ENCODE assay signal across 13 mouse cellular contexts in the genomic region with DNA sequence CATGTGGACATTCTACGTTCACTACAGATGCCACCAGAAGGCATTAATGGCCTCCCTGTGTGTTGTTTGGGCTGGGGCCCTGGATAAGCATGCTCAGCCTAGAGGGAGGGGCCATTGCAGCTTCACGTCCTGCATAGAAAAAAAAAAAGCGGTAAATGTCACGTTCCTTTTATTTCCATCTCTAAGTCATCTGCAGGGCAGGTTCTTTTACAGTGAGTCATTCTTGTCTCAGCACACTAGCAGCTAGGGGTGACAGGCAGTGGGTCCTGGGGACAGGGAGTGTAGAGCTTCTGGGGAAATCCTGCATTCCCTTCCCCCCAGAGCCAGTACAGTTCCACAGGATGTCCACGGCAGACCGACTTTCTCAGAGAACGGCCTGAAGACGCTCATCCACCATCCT. TPM values are rescaled to one million over a fixed set of nuclear protein-coding genes. Genes with fewer than 3 reads are reported as not detected.
DNase-seq lines count a peak whose midpoint lies in the region; ATAC-seq and TF ChIP-seq lines count a peak whose summit lies in the region.
"Had no signal": no experiment of that assay in that cellular context is flagged by ENCODE, and none has a peak within 500 bp of the region (broad histone marks: within the 10 kb centered on the region; RNA-seq: fewer than 3 reads in every experiment).

No protein-coding gene starts in this region.

- ATAC-seq in kidney, embryonic 16.5 days (ENCODE audit: low FRiP score, low TSS enrichment): no peak
- ATAC-seq in kidney, embryonic 14.5 days (ENCODE audit: low FRiP score, low TSS enrichment): no peak
- peak; percentile 72 for ATAC-seq in activated CD4-positive, CD25-positive, alpha-beta regulatory T cell, adult 4 months
- no peak for ATAC-seq in stomach, postnatal 0 days (ENCODE audit: low FRiP score, low TSS enrichment)
- ATAC-seq in intestine, embryonic 16.5 days: no peak

- H3K4me2 ChIP-seq in kidney, embryonic 16.5 days (replicated peaks; ENCODE audit: low read depth, low read length): no peak overlapping the region
- no peak overlapping the region for H3K4me2 ChIP-seq in kidney, embryonic 14.5 days (replicated peaks; ENCODE audit: low read depth, low read length)
- H3K4me2 ChIP-seq in stomach, postnatal 0 days (replicated peaks; ENCODE audit: low read depth): no peak overlapping the region
- no peak overlapping the region for H3K4me2 ChIP-seq in intestine, embryonic 16.5 days (ENCODE audit: low read depth, low read length)
- H3K4me2 ChIP-seq: midbrain, embryonic 12.5 days had no signal

- no peaks in the 10 kb centered on the region for H3K36me3 ChIP-seq in kidney, embryonic 16.5 days (ENCODE audit: insufficient read depth, low read length)
- H3K36me3 ChIP-seq in kidney, embryonic 14.5 days (ENCODE audit: control insufficient read depth, insufficient read depth, low read length): peaks cover 9% of the 10 kb centered on the region
- H3K36me3 ChIP-seq in stomach, postnatal 0 days (ENCODE audit: control insufficient read depth, insufficient read depth, low read length): peaks cover 9% of the 10 kb centered on the region; the same call in 1 of the 2 replicates
- H3K36me3 ChIP-seq in intestine, embryonic 16.5 days (ENCODE audit: control insufficient read depth, insufficient read depth, low read length): no peaks in the 10 kb centered on the region; the same call in 1 of the 2 replicates

- DNase-seq in cerebellum, adult 2 months: no peak
- no peak for DNase-seq in cerebellum, adult 11 months
- no peak for DNase-seq in stomach, postnatal 0 days (ENCODE audit: low spot score)
- DNase-seq in spleen, adult 18-20 months: no peak
- DNase-seq: cerebellum, postnatal 10 days; lung, postnatal 36 days had no signal

- no peaks in the 10 kb centered on the region for H3K9me3 ChIP-seq in kidney, embryonic 16.5 days (ENCODE audit: low read length)
- no peaks in the 10 kb centered on the region for H3K9me3 ChIP-seq in kidney, embryonic 14.5 days (ENCODE audit: control insufficient read depth, low read length)
- H3K9me3 ChIP-seq in stomach, postnatal 0 days (ENCODE audit: control insufficient read depth, low read length): no peaks in the 10 kb centered on the region
- no peaks in the 10 kb centered on the region for H3K9me3 ChIP-seq in intestine, embryonic 16.5 days (ENCODE audit: control insufficient read depth, low read length)
- H3K9me3 ChIP-seq: limb, embryonic 10.5 days; midbrain, embryonic 12.5 days had no signal

- H3K4me3 ChIP-seq in cerebellum, adult 2 months (replicated peaks; ENCODE audit: insufficient read depth, low read depth, low read length): no peak overlapping the region
- H3K4me3 ChIP-seq in kidney, embryonic 16.5 days (ENCODE audit: low read length): no peak overlapping the region
- no peak overlapping the region for H3K4me3 ChIP-seq in kidney, embryonic 14.5 days (ENCODE audit: low read length)
- no peak overlapping the region for H3K4me3 ChIP-seq in stomach, postnatal 0 days (ENCODE audit: low read depth, low read length)
- no peak overlapping the region for H3K4me3 ChIP-seq in intestine, embryonic 16.5 days (ENCODE audit: low read length)
- H3K4me3 ChIP-seq: layer of hippocampus, adult 2 months; limb, embryonic 10.5 days; midbrain, embryonic 12.5 days had no signal

- H3K27ac ChIP-seq in cerebellum, adult 2 months (ENCODE audit: insufficient read depth, low read length): peak overlapping the region; percentile 54; the same call in 1 of the 2 replicates
- H3K27ac ChIP-seq in kidney, embryonic 16.5 days (ENCODE audit: low read length): peak overlapping the region; percentile 13; the same call in 1 of the 2 replicates
- H3K27ac ChIP-seq in kidney, embryonic 14.5 days (ENCODE audit: low read depth, low read length): no peak overlapping the region
- peak overlapping the region; percentile 58 for H3K27ac ChIP-seq in stomach, postnatal 0 days (replicated peaks)
- no peak overlapping the region for H3K27ac ChIP-seq in intestine, embryonic 16.5 days (ENCODE audit: low read length)
- H3K27ac ChIP-seq: layer of hippocampus, adult 2 months; limb, embryonic 10.5 days; midbrain, embryonic 12.5 days had no signal

- TF ChIP-seq EP300 in stomach, postnatal 0 days (optimal IDR thresholded peaks at IDR 0.05): no peak

- peaks cover 16% of the 10 kb centered on the region for H3K4me1 ChIP-seq in cerebellum, adult 2 months (ENCODE audit: control insufficient read depth, insufficient read depth, low read length)
- H3K4me1 ChIP-seq in kidney, embryonic 16.5 days (ENCODE audit: insufficient read depth, low read length): peaks cover 9% of the 10 kb centered on the region
- peaks cover 5% of the 10 kb centered on the region; the same call in 1 of the 2 replicates for H3K4me1 ChIP-seq in kidney, embryonic 14.5 days (ENCODE audit: control insufficient read depth, insufficient read depth, low read length)
- no peaks in the 10 kb centered on the region for H3K4me1 ChIP-seq in stomach, postnatal 0 days (replicated peaks; ENCODE audit: control insufficient read depth, insufficient read depth)
- H3K4me1 ChIP-seq in intestine, embryonic 16.5 days (ENCODE audit: control insufficient read depth, insufficient read depth, low read length): no peaks in the 10 kb centered on the region
- H3K4me1 ChIP-seq: midbrain, embryonic 12.5 days had no signal

- WGBS in cerebellum, adult 2 months: 52% methylated on average over 8 of the region's 8 CpGs
- WGBS in kidney, embryonic 16.5 days: 44% methylated on average over 8 of the region's 8 CpGs
- 50% methylated on average over 8 of the region's 8 CpGs for WGBS in kidney, embryonic 14.5 days
- 46% methylated on average over 8 of the region's 8 CpGs for WGBS in stomach, postnatal 0 days
- 61% methylated on average over 8 of the region's 8 CpGs for WGBS in intestine, embryonic 16.5 days

- H3K27me3 ChIP-seq in cerebellum, adult 2 months (ENCODE audit: control insufficient read depth, insufficient read depth, low read length): no peaks in the 10 kb centered on the region
- H3K27me3 ChIP-seq in kidney, embryonic 16.5 days (ENCODE audit: insufficient read depth, low read length): no peaks in the 10 kb centered on the region
- H3K27me3 ChIP-seq in kidney, embryonic 14.5 days (ENCODE audit: control insufficient read depth, insufficient read depth, low read length): no peaks in the 10 kb centered on the region
- no peaks in the 10 kb centered on the region for H3K27me3 ChIP-seq in stomach, postnatal 0 days (ENCODE audit: control insufficient read depth, insufficient read depth, low read length)
- no peaks in the 10 kb centered on the region for H3K27me3 ChIP-seq in intestine, embryonic 16.5 days (replicated peaks; ENCODE audit: control insufficient read depth, insufficient read depth, low read length)
- H3K27me3 ChIP-seq: midbrain, embryonic 12.5 days had no signal

- no peak for TF ChIP-seq POLR2A in cerebellum, adult 2 months (IDR thresholded peaks at IDR 0.05; ENCODE audit: borderline replicate concordance, insufficient read depth, low read length)

- no peak overlapping the region for H3K9ac ChIP-seq in kidney, embryonic 16.5 days (replicated peaks; ENCODE audit: low read length)
- H3K9ac ChIP-seq in kidney, embryonic 14.5 days (ENCODE audit: low read depth, low read length): no peak overlapping the region
- H3K9ac ChIP-seq in stomach, postnatal 0 days (ENCODE audit: low read length): no peak overlapping the region
- H3K9ac ChIP-seq in intestine, embryonic 16.5 days (ENCODE audit: low read depth, low read length): no peak overlapping the region
- H3K9ac ChIP-seq: midbrain, embryonic 12.5 days had no signal

- TF ChIP-seq CTCF in cerebellum, adult 2 months (IDR thresholded peaks at IDR 0.05; ENCODE audit: borderline replicate concordance, insufficient read depth, low read depth, low read length): no peak
- TF ChIP-seq CTCF in stomach, postnatal 0 days (IDR thresholded peaks at IDR 0.05; ENCODE audit: low read depth): no peak

RNA-seq across cellular contexts. Expression of a gene that starts 44.6 kb away (rescaled TPM):
- 59.2 and 68.6 TPM in 2 replicates for polyA plus RNA-seq in cerebellum, adult 2 months (2012; rRNA removed)
- polyA plus RNA-seq in kidney, embryonic 16.5 days (2015; fragmentation: Nextera tagmentation; extraction: Ambion mirVana): 22.6 and 26.3 TPM in 2 replicates
- polyA plus RNA-seq in kidney, embryonic 14.5 days (2014; fragmentation: Nextera tagmentation; extraction: Ambion mirVana): 8.7 and 12.5 TPM in 2 replicates
- polyA plus RNA-seq in activated CD4-positive, CD25-positive, alpha-beta regulatory T cell, adult 4 months (2017; shearing (Covaris generic)): 10 to 100 TPM; 11.6 to 15.0 TPM
- polyA plus RNA-seq in stomach, postnatal 0 days (2015; fragmentation: Nextera tagmentation; extraction: Ambion mirVana): 8.9 and 9.0 TPM in 2 replicates
- polyA plus RNA-seq in intestine, embryonic 16.5 days (2015; fragmentation: Nextera tagmentation; extraction: Ambion mirVana): 13.7 and 14.5 TPM in 2 replicates

RNA-seq across cellular contexts. Expression of a gene that starts 44.6 kb away (rescaled TPM):
- 118 and 123 TPM in 2 replicates for polyA plus RNA-seq in cerebellum, adult 2 months (2012; rRNA removed)
- polyA plus RNA-seq in kidney, embryonic 16.5 days (2015; fragmentation: Nextera tagmentation; extraction: Ambion mirVana): 63.0 and 64.0 TPM in 2 replicates
- 48.7 and 52.7 TPM in 2 replicates for polyA plus RNA-seq in kidney, embryonic 14.5 days (2014; fragmentation: Nextera tagmentation; extraction: Ambion mirVana)
- 10 to 100 TPM; 74.8 to 81.0 TPM for polyA plus RNA-seq in activated CD4-positive, CD25-positive, alpha-beta regulatory T cell, adult 4 months (2017; shearing (Covaris generic))
- polyA plus RNA-seq in stomach, postnatal 0 days (2015; fragmentation: Nextera tagmentation; extraction: Ambion mirVana): 29.5 TPM in 2 replicates
- polyA plus RNA-seq in intestine, embryonic 16.5 days (2015; fragmentation: Nextera tagmentation; extraction: Ambion mirVana): 48.5 and 50.5 TPM in 2 replicates

RNA-seq across cellular contexts. Expression of a gene that starts 58.9 kb away (rescaled TPM):
- polyA plus RNA-seq in cerebellum, adult 2 months (2012; rRNA removed): 50.5 and 56.3 TPM in 2 replicates
- 80.3 and 83.9 TPM in 2 replicates for polyA plus RNA-seq in kidney, embryonic 16.5 days (2015; fragmentation: Nextera tagmentation; extraction: Ambion mirVana)
- polyA plus RNA-seq in kidney, embryonic 14.5 days (2014; fragmentation: Nextera tagmentation; extraction: Ambion mirVana): 71.8 and 80.6 TPM in 2 replicates
- polyA plus RNA-seq in activated CD4-positive, CD25-positive, alpha-beta regulatory T cell, adult 4 months (2017; shearing (Covaris generic)): 10 to 100 TPM; 63.1 to 67.7 TPM
- 49.1 and 51.2 TPM in 2 replicates for polyA plus RNA-seq in stomach, postnatal 0 days (2015; fragmentation: Nextera tagmentation; extraction: Ambion mirVana)
- 85.1 and 87.2 TPM in 2 replicates for polyA plus RNA-seq in intestine, embryonic 16.5 days (2015; fragmentation: Nextera tagmentation; extraction: Ambion mirVana)

Comparison
In these comparisons a context has a peak if more than half of its experiments do, and no peak if none do; other contexts are left out.
1. H3K27ac ChIP-seq: peak in cerebellum, adult 2 months (single experiment), kidney, embryonic 16.5 days (single experiment) and stomach, postnatal 0 days (single experiment); none in kidney, embryonic 14.5 days (single experiment) and intestine, embryonic 16.5 days (single experiment).